Mouse (Mus musculus) intestine, embryonic 16.5 days (tissue): Measurements from ENCODE around the gene Trim21. TPM values are rescaled to one million over a fixed set of nuclear protein-coding genes. Genes with fewer than 3 reads are reported as not detected.

ENCODE experiments used
- ATAC-seq: fragments of 200-750 bp; cut with Nextera tagmentation; 2 replicates; pipeline ENCODE4 v1.8.0; 2017; ENCODE audit warnings: moderate TSS enrichment, moderate library complexity
- H3K27ac ChIP-seq: fragments of 300-500 bp; sonication (generic); 2 replicates; pipeline ENCODE4 v1.5.1; 2014; ENCODE audit warnings: mild to moderate bottlenecking, low read length
- H3K27me3 ChIP-seq: fragments of 300-500 bp; sonication (generic); replicated peaks from 2 replicates; pipeline ENCODE4 v1.6.1; 2014; ENCODE audit warnings: low read length, control low read depth, mixed read lengths; ENCODE audit not compliant: control insufficient read depth, insufficient read depth
- H3K36me3 ChIP-seq: fragments of 300-500 bp; sonication (generic); 2 replicates; pipeline ENCODE4 v1.6.1; 2014; ENCODE audit warnings: low read length, control low read depth; ENCODE audit not compliant: control insufficient read depth, insufficient read depth
- H3K4me1 ChIP-seq: fragments of 300-500 bp; sonication (generic); 2 replicates; pipeline ENCODE4 v1.6.1; 2014; ENCODE audit warnings: low read length, control low read depth, mixed read lengths; ENCODE audit not compliant: control insufficient read depth, insufficient read depth
- H3K4me2 ChIP-seq: fragments of 300-500 bp; sonication (generic); 2 replicates; pipeline ENCODE4 v1.6.1; 2014; ENCODE audit warnings: low read depth, low read length, control low read depth
- H3K4me3 ChIP-seq: fragments of 300-500 bp; sonication (generic); 2 replicates; pipeline ENCODE4 v1.5.1; 2014; ENCODE audit warnings: mild to moderate bottlenecking, low read length
- H3K9ac ChIP-seq: fragments of 300-500 bp; sonication (generic); 2 replicates; pipeline ENCODE4 v1.6.1; 2014; ENCODE audit warnings: low read depth, low read length
- H3K9me3 ChIP-seq: fragments of 300-500 bp; sonication (generic); 2 replicates; pipeline ENCODE4 v1.6.1; 2016; ENCODE audit warnings: low read length, control low read depth; ENCODE audit not compliant: control insufficient read depth
- WGBS: fragments of 180-500 bp; shearing (Covaris S2); extraction: QIAGEN DNeasy Blood & Tissue Kit; methylation state at CpG from one replicate; pipeline ENCODE4 v1.1.7; 2014; 5-methylcytosine and 5-hydroxymethylcytosine counted together
- polyA plus RNA-seq: library from polyadenylated mRNA; unstranded; fragments of >200 nt; fragmentation: Nextera tagmentation; extraction: Ambion mirVana; gene quantifications from 2 replicates; pipeline ENCODE4 v1.2.1, GENCODE M21; 2015

Trim21 gene
- polyA plus RNA-seq, 1 experiment from 2014 or later = 0.50 TPM

DNA sequence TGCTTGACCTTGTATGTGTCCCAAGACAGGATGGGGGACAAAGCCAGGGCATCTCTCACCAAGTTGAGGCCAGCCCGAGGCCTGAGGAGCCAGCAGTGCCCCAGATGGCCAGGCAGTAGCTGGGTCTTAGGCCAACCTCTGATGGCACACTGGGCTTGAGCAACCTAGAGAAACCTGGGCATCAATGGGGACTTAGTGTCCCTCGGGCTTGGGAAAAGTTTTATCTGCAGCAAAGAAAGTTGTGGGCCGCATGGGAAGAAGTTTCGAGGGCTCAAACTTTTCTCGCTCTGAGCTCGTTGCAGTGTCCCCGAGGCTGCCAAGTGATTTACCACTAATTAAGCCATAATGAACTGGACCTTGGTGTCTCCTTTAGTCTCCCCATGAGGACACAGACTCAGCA lies 55.6 kb downstream of the Trim21 start:
- Histone ChIP-seq H3K27me3 (0 out of 2 replicates have a peak, but pooled peaks cover 3% of the 10 kb centered on the region), H3K9me3 (no peaks in the 10 kb centered on the region), H3K27ac (no peak overlapping the region), H3K9ac (no peak overlapping the region), H3K4me3 (no peak overlapping the region), H3K36me3 (no peaks in the 10 kb centered on the region), H3K4me2 (no peak overlapping the region), H3K4me1 (no peaks in the 10 kb centered on the region; the same call in 1 of the 2 replicates)
- WGBS = 87% methylated on average over 7 of the region's 7 CpGs
- ATAC-seq = no peak

GRCm38 (mm10) chr7:102508666-102509065 lies 56.6 kb downstream of the Trim21 start:
- Histone ChIP-seq H3K27ac (no peak overlapping the region), H3K9ac (no peak overlapping the region), H3K9me3 (no peaks in the 10 kb centered on the region), H3K4me3 (no peak overlapping the region), H3K4me2 (no peak overlapping the region), H3K36me3 (no peaks in the 10 kb centered on the region), H3K27me3 (0 out of 2 replicates have a peak, but pooled peaks cover 3% of the 10 kb centered on the region), H3K4me1 (no peaks in the 10 kb centered on the region; the same call in 1 of the 2 replicates)
- ATAC-seq = no peak
- WGBS = 86% methylated on average over 6 of the region's 6 CpGs

DNA sequence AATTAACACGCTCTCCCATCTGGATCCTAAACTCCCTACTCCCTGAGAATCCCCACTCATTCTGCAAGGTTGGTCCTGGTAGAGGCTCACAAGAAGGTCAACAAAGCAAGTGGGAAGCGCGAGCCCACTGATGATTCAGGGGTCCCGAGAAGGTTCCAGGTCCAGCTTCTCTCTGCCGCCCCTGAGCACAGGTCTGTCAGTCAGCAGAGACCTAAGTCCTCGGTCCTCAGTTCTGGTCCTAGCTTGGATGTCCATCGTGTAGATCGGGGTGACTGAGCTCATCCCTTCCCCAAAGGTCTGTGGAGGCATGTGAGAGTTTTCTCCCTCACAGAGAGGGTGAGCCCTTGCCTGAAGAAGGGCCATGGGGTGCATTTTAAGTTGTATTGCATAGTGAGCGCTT lies 57.2 kb downstream of the Trim21 start:
- Histone ChIP-seq H3K4me1 (no peaks in the 10 kb centered on the region; the same call in 1 of the 2 replicates), H3K4me3 (no peak overlapping the region), H3K9me3 (no peaks in the 10 kb centered on the region), H3K27ac (no peak overlapping the region), H3K27me3 (0 out of 2 replicates have a peak, but pooled peaks cover 3% of the 10 kb centered on the region), H3K4me2 (no peak overlapping the region), H3K9ac (no peak overlapping the region), H3K36me3 (no peaks in the 10 kb centered on the region)
- 87% methylated on average over 9 of the region's 9 CpGs for WGBS
- no peak for ATAC-seq

Other genes with a start within 250 kb of the Trim21 start
- gene Rrm1, start 123.8 kb downstream of the Trim21 start, polyA plus RNA-seq = 106 and 120 TPM in 2 replicates
- 0.09 and 0.16 TPM in 2 replicates for gene Olfr543, start 83.8 kb downstream of the Trim21 start, polyA plus RNA-seq
- 0.04 TPM in 1 of 2 replicates, not detected in the other for gene Olfr544, start 77.2 kb downstream of the Trim21 start, polyA plus RNA-seq
- not detected in 2 replicates for gene Olfr545, start 65.9 kb downstream of the Trim21 start, polyA plus RNA-seq
- gene Olfr547, start 30.7 kb downstream of the Trim21 start, polyA plus RNA-seq = not detected in 2 replicates
- not detected in 2 replicates for gene Olfr548-ps1, start 24.6 kb downstream of the Trim21 start, polyA plus RNA-seq
- not detected in 2 replicates for gene Olfr549, start 15.6 kb downstream of the Trim21 start, polyA plus RNA-seq
- not detected in 2 replicates for gene Olfr550, start 6.0 kb upstream of the Trim21 start, polyA plus RNA-seq
- gene Olfr551, start 26.4 kb upstream of the Trim21 start, polyA plus RNA-seq = not detected in 2 replicates
- not detected in 2 replicates for gene Olfr552, start 32.3 kb upstream of the Trim21 start, polyA plus RNA-seq
- gene Olfr553, start 52.7 kb upstream of the Trim21 start, polyA plus RNA-seq = not detected in 2 replicates
- gene Olfr554, start 72.9 kb upstream of the Trim21 start, polyA plus RNA-seq = not detected in 2 replicates
- not detected in 2 replicates for gene Olfr555, start 93.3 kb upstream of the Trim21 start, polyA plus RNA-seq
- gene Olfr556, start 99.4 kb upstream of the Trim21 start, polyA plus RNA-seq = not detected in 2 replicates
- gene Trim68, start 121.8 kb upstream of the Trim21 start, polyA plus RNA-seq = 9.3 and 9.6 TPM in 2 replicates
- not detected in 2 replicates for gene Olfr557, start 130.4 kb upstream of the Trim21 start, polyA plus RNA-seq
- gene Olfr558, start 136.7 kb upstream of the Trim21 start, polyA plus RNA-seq = 0.22 and 0.26 TPM in 2 replicates
- not detected in 2 replicates for gene Olfr33, start 153.6 kb upstream of the Trim21 start, polyA plus RNA-seq
- gene Olfr559, start 162.0 kb upstream of the Trim21 start, polyA plus RNA-seq = not detected in 2 replicates
- gene Olfr560, start 193.9 kb upstream of the Trim21 start, polyA plus RNA-seq = not detected in 2 replicates
- gene Olfr78, start 194.0 kb upstream of the Trim21 start, polyA plus RNA-seq = 0.39 and 0.58 TPM in 2 replicates
- gene Olfr561, start 205.7 kb upstream of the Trim21 start, polyA plus RNA-seq = not detected in 2 replicates
- not detected in 2 replicates for gene Olfr564, start 238.0 kb upstream of the Trim21 start, polyA plus RNA-seq